Mouse (Mus musculus): ENCODE measurements at regions not wholly inside any gene's neighbourhood (a gene's known extent, or its start where the extent isn't known, plus 50 kb on each side); places are given as distances from the start of the nearest gene placed in this dataset.

DNA sequence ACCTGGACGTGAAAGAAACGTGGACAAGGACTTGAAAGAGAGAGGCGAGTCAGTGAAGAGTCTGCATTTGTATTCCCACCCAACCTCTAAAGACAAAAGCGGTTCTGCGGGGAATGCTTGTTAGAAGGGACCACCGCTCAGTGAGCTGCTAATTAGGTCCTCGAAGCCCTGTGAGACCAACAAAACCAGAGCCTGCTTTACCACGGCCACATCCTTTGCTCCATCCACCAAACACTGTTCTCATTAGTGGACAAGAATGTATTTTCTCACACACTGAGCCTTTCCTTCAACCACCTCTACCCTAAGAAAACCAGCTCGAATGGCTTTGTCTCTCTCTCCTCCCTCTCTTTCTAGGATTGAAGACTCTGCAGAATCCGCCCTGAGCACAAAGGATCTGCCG is 365.1 kb upstream of the Nfe2l3 start:
- no peak for DNase-seq

- DNase-seq: no peak
Measured at GRCm38 (mm10) chr6:51069945-51070344, 362.5 kb upstream of the Nfe2l3 start.

DNA sequence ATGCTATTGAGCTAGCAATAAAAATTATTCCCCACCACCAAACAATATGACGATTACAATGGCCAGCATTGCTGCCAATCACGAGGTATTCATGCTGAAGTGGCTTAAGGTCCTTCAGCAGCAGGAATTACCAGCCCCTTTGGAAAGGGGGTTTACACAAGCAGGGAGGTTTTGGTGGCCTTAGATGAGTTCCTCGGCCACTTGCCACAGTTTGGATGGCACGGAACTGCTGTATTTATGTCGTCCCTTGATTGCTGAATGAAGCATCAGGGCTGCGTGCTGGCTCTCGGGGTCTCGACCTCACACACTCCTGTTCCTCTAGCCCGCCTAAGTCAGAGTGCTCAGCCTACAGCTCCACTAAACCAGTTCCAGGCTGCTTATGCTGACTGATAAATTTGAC is 361.2 kb upstream of the Nfe2l3 start:
- DNase-seq: no peak

DNA sequence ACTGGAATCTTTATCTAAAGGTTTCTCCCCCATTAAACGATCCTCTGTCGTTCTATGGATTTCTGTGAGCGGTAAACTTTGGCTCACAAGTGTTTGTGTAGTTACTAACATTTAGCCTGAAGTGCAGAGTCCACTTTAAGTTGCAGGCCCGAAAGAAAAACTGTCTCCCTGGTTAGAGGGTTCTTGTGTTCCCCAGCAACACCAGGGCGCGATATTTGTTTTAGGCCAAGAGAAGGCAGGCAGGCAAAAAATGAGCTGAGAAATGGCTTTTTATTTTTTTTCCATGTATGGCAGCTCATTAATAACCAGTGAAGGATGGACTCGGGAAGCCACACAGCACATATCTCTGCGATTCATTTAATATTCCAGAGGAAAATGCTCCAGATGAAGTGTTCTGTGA is 357.4 kb upstream of the Nfe2l3 start:
- DNase-seq: no peak

DNA sequence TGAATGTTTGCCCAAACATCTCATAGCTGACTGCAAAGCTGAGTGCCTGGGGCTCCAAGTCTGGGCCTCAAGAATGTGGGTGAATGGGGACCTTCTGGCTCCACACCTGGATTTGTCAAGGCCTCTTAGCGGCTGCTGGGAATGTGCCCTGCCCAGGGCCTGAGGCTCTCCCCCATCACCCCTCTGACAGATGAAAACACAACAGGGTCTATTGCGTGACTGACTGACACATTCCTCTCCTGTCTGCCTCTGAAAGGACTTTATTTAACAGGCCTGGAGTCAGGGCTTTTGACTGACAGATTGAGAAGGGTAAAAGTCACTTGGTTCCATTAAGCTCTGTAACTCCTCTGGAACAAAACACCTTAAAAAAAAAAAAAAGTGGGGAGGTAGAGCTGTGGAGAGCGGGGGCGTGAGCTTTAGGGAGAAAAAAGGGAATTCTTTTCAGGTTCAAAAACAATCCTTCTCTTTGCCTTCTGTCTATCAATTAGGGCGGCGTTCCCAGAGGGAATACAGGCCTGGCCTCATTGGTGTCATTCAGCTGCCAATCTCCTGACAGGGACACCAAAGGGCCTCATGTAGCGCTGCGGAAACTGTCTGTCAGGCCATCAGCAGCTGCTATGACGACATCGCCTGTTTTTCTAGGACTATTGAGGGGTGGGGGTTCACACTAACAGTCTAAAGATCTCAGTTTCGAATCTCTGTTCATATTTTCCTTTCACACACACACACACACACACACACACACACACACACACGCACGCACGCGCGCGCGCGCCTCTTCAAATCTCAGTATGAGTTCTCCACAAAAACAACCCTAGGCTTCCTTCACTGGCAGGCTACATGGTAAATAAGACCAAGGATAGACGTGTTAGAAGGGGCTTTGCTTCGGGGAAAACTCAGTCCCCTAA is 355.4 kb upstream of the Nfe2l3 start:
- peak; percentile 84 for DNase-seq

DNA sequence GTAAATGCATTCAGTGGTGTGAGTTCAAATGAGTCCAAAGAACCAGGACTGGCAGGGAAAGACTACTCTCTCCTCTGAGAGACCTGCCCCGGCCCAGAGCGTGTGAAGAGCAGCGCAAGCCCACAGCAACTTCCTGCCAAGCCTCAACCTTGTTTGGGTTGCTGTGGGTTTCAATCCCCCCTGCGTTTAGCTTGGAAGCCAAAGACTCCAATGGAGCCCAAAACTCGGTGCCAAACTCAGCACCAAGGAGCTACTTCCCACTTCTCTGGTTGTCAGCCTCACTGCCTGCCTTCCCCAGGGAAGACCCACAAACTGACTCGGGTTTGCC is 354.7 kb upstream of the Nfe2l3 start:
- DNase-seq: no peak

DNA sequence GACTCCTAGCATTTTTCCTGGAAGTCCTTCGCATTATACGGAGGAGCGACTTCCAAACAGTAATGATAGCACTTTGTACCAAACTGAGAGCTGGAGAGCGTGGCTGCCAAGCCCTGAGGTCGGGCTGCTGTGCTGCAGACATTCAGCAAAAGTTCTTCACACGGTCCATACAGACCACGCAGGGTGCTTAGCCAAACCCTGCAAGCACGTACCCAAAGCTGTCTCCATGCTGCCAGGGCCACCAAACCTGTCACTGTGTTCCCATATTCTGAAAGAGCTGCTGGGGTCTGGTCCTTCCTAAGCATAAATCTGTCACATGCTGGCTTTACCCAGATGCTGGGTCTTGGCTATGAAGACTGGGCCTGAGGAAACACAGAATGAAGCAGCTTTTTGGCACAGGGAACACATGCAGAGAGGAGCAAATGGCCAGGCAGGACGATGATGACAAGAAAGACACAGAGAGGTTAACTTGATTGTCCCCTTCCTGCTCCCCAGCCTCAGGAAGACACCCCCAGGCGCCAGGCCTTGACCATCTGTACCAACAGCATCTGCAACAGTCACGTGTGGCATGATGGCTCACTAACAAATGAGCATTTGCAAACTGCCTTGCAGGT is 354.0 kb upstream of the Nfe2l3 start:
- no peak for DNase-seq

DNA sequence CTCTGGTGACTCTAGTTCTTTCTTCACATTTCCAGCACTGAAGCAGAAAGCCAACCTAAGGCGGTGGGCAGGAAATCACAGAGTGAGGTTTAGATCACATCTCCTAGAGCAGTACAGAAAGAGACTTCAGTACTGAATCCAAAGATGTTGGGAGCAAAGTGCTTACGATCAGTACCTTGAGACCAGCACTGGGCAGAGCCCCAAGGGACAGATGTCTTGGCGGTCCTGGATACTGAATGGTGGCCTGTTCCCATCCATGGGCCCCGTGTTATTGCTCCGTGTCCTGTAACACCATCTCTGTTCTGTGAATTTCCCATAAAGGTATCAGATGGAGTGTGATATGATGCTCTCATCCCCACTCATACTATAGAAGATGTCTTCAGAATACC is 353.5 kb upstream of the Nfe2l3 start:
- no peak for DNase-seq

DNA sequence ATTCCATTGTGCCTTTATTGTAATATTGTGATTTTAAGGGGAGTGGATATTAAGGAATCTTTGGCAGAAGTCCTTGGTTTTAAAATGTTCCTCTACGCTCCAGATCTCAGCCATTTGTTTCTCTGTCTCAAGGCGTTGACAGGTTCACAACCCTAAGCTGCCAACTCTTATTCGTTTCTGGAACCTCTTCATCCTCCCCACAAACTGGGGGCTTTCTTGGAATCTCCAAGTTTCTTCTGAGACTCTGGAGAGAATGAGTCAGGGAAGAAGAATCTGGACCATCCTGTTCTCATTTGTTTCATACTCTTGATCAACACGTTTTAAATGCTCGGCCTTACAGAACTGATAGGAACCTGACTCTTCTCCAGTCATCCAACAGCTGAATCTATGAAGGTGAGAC is 351.4 kb upstream of the Nfe2l3 start:
- no peak for DNase-seq

GRCm38 (mm10) chr6:51084656-51085055 is 347.8 kb upstream of the Nfe2l3 start:
- DNase-seq: no peak

GRCm38 (mm10) chr6:51085547-51085946 is 346.9 kb upstream of the Nfe2l3 start:
- no peak for DNase-seq

DNA sequence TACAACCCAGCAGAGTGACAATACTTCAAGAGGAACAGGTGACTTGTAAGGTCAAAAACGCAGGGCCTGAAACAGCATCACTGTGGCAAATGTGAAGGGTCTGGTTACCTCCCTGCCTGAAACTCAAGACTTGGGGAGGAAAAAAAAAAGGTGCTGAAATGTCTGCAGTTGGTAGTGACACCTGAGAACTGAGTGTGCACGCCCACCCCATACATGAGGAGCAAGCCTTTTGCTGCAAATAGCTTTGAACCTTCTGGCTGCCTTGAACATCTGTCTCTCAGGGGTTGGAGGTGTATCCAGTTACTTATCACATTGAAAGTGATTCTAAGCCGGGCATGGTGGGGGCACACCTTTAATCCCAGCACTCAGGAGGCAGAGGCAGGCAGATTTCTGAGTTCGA is 346.1 kb upstream of the Nfe2l3 start:
- no peak for DNase-seq

DNA sequence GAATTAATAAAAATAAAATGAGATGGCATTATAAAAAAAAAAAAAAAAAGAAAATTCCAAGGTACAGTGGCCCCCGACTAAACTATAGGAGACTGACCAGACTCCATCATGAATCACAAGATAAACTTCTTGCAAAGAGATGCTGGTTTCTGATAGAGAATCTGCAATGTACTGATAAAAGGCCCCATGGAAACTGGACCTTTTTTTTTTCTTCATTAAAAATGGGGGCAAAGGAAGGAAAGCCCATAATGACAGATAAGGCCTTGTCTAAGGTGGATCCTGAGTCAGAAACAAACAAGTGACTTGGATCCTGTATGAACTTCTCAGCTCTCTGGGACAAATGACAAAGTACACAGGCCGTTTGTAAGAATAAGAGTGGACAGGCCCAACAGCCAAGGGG is 344.7 kb upstream of the Nfe2l3 start:
- DNase-seq: no peak

DNA sequence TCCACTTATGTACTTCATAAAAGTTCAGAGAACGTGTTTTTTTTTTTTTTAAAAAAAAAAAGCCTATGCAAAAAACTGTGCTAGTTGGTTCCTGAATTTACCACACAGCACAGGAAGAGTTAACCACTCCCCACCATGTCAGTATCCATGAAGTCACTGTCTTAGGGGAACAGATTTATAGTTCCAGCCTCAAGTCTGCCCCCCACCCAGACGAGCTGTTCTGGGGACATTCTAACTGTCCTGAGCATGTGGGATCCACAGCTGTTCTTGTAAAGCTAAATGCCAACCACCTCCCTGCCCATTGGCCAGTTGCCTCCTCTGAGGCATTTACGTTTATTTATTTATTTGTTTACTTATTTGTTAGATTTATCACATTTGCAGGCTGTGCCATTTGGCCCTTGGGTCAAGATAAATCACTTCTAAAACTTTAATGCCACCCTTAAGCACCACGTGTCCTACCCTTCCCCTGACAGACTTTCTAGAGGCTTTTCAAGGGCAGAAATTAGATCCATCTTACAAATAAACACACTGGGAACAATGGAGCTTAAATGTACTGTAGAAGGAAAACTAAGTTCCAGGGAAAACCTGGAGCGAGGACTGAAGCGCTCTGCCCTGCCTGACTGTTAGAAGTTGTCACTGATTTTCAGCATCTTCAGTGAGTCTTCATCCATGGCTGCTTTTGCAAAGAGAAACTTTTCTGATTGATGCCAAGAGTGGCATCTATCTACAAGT is 343.7 kb upstream of the Nfe2l3 start:
- DNase-seq: no peak

GRCm38 (mm10) chr6:51093196-51093595 is 339.3 kb upstream of the Nfe2l3 start:
- DNase-seq: no peak

DNA sequence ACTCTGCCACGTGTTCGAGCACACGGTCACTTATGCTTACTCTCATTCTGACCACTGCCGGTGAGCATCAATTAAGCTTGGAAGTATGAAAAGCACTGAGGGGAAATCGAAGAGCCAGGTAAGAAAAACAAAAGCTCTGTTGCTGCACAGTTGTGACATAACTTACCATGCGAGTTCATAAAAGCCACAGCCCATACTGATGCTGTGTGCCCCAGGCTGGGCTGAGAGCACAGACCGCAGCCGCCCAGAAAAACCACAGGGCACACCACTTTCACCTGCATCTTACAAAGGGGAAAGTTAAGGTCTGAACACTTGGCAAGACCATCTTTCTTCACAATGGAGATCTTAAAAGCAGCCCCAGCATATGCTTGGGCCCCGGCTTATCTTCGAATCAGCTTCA is 338.2 kb upstream of the Nfe2l3 start:
- no peak for DNase-seq

DNA sequence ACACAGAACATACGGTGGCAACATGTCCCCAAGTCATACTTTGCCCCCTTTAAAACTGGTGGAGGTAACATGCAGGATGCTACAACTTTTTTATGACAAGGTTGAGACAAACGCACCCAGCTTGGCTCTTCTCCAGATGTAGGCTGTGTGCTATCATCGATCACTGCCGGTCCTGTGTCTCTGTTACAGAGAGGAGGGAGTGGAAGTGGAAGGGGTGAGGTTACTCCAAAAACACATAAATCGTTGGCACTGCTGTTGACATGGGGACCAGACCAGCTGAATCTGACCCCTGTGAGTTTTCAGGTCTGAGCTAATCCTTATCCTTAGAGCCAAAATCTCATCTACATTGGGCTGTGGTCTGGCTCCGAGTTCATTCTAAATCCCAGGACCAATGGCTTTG is 335.0 kb upstream of the Nfe2l3 start:
- DNase-seq: no peak

DNA sequence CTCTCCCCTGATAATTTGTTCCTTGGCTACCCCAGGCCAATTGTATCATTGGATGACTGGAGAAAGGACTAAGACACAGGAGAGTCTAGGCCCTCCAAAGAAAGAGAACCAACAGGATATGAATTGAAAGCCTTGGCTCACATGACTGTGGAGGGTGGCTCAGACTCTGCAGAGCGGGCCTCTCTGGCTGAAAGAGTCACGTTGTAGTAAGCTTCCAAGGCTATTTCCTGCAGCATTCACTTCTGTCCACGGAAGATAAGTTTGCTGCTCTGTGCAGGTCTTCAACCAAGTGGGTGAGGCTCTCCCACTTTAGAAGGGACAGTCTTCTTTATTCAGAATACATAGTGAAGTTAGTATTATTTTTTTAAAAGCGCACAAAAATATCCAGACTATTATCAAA is 332.1 kb upstream of the Nfe2l3 start:
- no peak for DNase-seq

- no peak for DNase-seq
Measured at GRCm38 (mm10) chr6:51103236-51103635, 329.2 kb upstream of the Nfe2l3 start.

- no peak for DNase-seq
Measured at GRCm38 (mm10) chr6:51104336-51104735, 328.1 kb upstream of the Nfe2l3 start.

- DNase-seq: peak; percentile 52
Measured at GRCm38 (mm10) chr6:51108336-51108956, 324.0 kb upstream of the Nfe2l3 start.

- no peak for DNase-seq
Measured at GRCm38 (mm10) chr6:51110596-51110995, 321.9 kb upstream of the Nfe2l3 start.

DNA sequence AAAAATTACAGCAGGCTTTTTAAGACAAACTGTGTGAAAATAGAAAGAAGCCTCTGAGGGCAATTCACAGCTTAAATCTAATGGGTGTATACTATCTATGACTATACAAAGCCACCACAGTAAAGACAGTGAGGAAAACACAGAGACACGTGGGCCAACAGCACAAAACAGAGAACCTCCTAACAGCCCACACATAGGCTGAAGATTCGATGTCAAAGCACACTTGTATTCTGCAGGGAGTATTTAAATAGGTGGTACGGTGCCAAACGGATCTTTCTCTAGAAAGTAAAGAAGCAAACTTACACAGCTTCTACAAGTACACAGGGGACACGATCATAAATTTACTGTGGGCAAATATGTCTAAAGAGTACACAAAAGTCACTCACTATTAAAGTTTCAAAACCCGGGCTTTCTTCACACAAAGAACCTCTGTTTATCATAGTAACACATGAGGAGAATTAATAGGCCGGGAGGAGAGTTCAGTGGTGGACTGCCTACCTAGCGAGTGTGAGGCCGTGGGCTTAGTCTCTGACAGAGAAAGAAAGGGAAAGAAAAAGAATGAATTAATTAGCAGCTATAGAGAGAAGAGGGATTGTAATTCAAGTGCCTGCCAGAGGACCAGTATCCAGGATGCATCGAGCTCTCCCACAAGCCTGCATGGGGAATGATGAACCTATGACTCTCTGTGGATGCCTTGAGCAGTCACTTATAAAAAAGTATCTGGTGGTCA is 317.7 kb upstream of the Nfe2l3 start:
- DNase-seq: no peak
